Mouse (Mus musculus) hindbrain, embryonic 12.5 days (tissue): Measurements from ENCODE around the gene Rheb. TPM values are rescaled to one million over a fixed set of nuclear protein-coding genes. Genes with fewer than 3 reads are reported as not detected.

Experiments used
- ATAC-seq: fragments of 200-750 bp; cut with Nextera tagmentation; 2 replicates; pipeline ENCODE4 v1.8.0; 2017; ENCODE audit warnings: moderate TSS enrichment; ENCODE audit not compliant: low FRiP score
- H3K27ac ChIP-seq: fragments of 300-500 bp; sonication (generic); 2 replicates; pipeline ENCODE4 v1.5.1; 2016; ENCODE audit warnings: mild to moderate bottlenecking
- H3K27me3 ChIP-seq: fragments of 300-500 bp; sonication (generic); 2 replicates; pipeline ENCODE4 v1.6.1; 2016; ENCODE audit warnings: mild to moderate bottlenecking
- H3K36me3 ChIP-seq: fragments of 300-500 bp; sonication (generic); 2 replicates; pipeline ENCODE4 v1.6.1; 2016; ENCODE audit warnings: mild to moderate bottlenecking
- H3K4me1 ChIP-seq: fragments of 300-500 bp; sonication (generic); 2 replicates; pipeline ENCODE4 v1.6.1; 2016
- H3K4me2 ChIP-seq: fragments of 300-500 bp; sonication (generic); replicated peaks from 2 replicates; pipeline ENCODE4 v1.6.1; 2016; ENCODE audit warnings: mild to moderate bottlenecking
- H3K4me3 ChIP-seq: fragments of 300-500 bp; sonication (generic); 2 replicates; pipeline ENCODE4 v1.5.1; 2016; ENCODE audit warnings: mild to moderate bottlenecking
- H3K9ac ChIP-seq: fragments of 300-500 bp; sonication (generic); 2 replicates; pipeline ENCODE4 v1.6.1; 2016; ENCODE audit warnings: mild to moderate bottlenecking, moderate library complexity
- H3K9me3 ChIP-seq: fragments of 300-500 bp; sonication (generic); replicated peaks from 2 replicates; pipeline ENCODE4 v1.6.1; 2016; ENCODE audit warnings: mild to moderate bottlenecking
- WGBS: fragments of 180-500 bp; shearing (Covaris S2); methylation state at CpG from one replicate; pipeline ENCODE4 v1.1.7; 2016; 5-methylcytosine and 5-hydroxymethylcytosine counted together
- polyA plus RNA-seq: library from polyadenylated mRNA; unstranded; fragments of >200 nt; fragmentation: Nextera tagmentation; extraction: Ambion mirVana; gene quantifications from 2 replicates; pipeline ENCODE4 v1.2.1, GENCODE M21; 2016

Rheb gene
- polyA plus RNA-seq: 187 and 189 TPM in 2 replicates

- Histone ChIP-seq H3K27me3 (no peaks in the 10 kb centered on the region), H3K4me3 (peak within 1 kb of the TSS; percentile 96), H3K9me3 (no peaks in the 10 kb centered on the region), H3K4me2 (peak within 1 kb of the TSS; percentile 90), H3K27ac (peak within 1 kb of the TSS; percentile 98), H3K9ac (peak within 1 kb of the TSS; percentile 98), H3K4me1 (peaks cover 26% of the 10 kb centered on the region), H3K36me3 (no peaks in the 10 kb centered on the region)
- peak; percentile 98 for ATAC-seq
- under 1% methylated on average over 74 of the region's 92 CpGs for WGBS
Measured at GRCm38 (mm10) chr5:24842274-24843102, at the start of gene Rheb. Gene Rheb, minus strand, starts transcription at chr5:24842624.

- 74% methylated on average over 9 of the region's 9 CpGs for WGBS
- H3K4me1 ChIP-seq: no peaks in the 10 kb centered on the region
- ATAC-seq: no peak
Measured at GRCm38 (mm10) chr5:24889860-24890259, 47.4 kb upstream of the Rheb start.

GRCm38 (mm10) chr5:24888874-24889591 lies 46.6 kb upstream of the Rheb start:
- Histone ChIP-seq H3K4me1 (no peaks in the 10 kb centered on the region), H3K9ac (no peak overlapping the region), H3K27me3 (no peaks in the 10 kb centered on the region), H3K9me3 (no peaks in the 10 kb centered on the region), H3K36me3 (peaks cover 38% of the 10 kb centered on the region), H3K4me3 (no peak overlapping the region), H3K27ac (no peak overlapping the region), H3K4me2 (no peak overlapping the region)
- ATAC-seq: no peak
- WGBS: 89% methylated on average over 11 of the region's 11 CpGs

More at GRCm38 (mm10) chr5:24889860-24890259, 47.4 kb upstream of the Rheb start:
- H3K9ac ChIP-seq: no peak overlapping the region
- H3K27me3 ChIP-seq: no peaks in the 10 kb centered on the region
- no peak overlapping the region for H3K27ac ChIP-seq
- H3K4me3 ChIP-seq: no peak overlapping the region
- H3K4me2 ChIP-seq: no peak overlapping the region
- peaks cover 34% of the 10 kb centered on the region for H3K36me3 ChIP-seq
- H3K9me3 ChIP-seq: no peaks in the 10 kb centered on the region

DNA sequence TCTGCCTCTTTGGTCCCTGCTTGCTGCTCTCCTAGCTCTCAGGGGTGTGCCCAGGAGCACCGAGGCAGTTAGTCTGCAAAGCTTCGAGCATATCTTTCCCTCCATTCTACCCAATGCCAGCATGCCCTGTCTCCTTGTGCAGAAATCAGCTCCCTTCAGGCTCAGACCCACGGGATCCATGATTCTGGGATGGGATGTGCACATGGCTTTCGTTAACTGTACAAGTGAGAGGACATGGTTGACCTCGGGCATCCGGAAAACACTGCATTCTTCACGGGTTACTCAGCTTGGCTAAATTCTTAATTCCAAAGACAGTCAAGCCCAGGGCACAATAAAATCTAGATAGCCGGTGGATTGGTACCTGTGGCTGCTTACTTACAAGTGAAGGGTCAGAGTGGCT lies 44.8 kb upstream of the Rheb start:
- no peak for ATAC-seq
- Histone ChIP-seq H3K36me3 (peaks cover 44% of the 10 kb centered on the region), H3K4me3 (no peak overlapping the region), H3K9me3 (no peaks in the 10 kb centered on the region), H3K27ac (no peak overlapping the region), H3K9ac (no peak overlapping the region), H3K4me1 (no peaks in the 10 kb centered on the region), H3K4me2 (no peak overlapping the region), H3K27me3 (no peaks in the 10 kb centered on the region)
- 91% methylated on average over 8 of the region's 8 CpGs for WGBS

DNA sequence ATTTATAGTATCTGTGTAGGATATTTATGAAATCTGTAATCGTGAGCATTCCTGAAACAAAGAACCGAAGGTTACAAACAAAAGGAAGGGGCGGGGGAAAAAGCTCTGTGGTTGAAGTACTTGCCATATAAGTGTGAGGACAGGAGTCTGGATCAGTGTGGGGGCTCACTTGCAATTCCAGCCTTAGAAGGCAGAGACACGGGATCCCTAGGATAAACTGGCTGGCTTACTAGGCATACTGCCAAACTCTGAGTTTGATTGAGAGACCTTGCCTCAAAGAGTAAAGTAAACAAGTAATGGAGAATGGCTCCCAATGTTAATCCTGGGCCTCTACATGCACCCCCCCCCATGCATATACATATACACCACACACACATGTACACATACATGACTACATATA lies 36.3 kb upstream of the Rheb start:
- WGBS: 93% methylated on average over 4 of the region's 4 CpGs
- Histone ChIP-seq H3K27ac (no peak overlapping the region), H3K9ac (no peak overlapping the region), H3K4me3 (no peak overlapping the region), H3K4me2 (no peak overlapping the region), H3K4me1 (0 out of 2 replicates have a peak, but pooled peaks cover 2% of the 10 kb centered on the region), H3K27me3 (no peaks in the 10 kb centered on the region), H3K9me3 (no peaks in the 10 kb centered on the region), H3K36me3 (peaks cover 40% of the 10 kb centered on the region)
- ATAC-seq: no peak

DNA sequence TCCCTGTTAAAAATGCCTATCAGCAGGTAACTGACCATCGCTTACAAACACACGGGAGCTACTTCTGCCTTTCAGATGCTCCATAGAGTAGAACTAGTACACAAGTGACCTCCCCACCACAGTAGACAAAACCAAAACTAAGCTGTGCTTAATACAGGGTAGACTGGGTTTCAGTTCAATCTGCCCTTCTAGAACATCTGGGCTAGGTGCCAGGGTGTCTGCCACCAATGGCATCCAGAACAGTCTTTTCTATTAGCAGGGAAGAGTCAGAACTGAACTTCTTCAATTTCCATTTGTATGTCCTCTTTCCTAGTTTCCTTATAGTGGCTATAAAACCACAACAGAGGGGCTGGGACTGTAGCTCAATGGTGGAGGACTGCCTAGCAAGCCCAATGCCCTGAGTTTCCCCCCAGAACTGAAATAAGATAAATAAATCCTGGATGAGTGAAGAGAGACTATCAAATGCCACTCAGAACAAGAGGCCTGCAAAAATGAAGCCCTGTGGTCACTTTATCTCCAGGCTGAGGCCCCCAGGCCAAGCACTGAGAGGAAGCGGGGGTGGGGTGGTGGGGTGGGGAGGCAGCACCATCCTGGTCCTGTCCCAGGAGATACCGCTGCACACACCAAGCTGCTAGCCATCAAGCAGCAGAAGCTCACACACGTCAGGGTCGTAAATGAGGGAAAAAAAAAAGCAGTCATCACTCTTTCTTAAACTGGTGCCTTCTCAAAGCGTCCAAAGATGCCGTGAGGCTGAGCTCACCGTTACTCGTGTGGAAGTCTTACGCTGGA lies 35.6 kb upstream of the Rheb start:
- H3K9ac ChIP-seq: no peak overlapping the region
- peaks cover 40% of the 10 kb centered on the region for H3K36me3 ChIP-seq
- WGBS: 86% methylated on average over 11 of the region's 11 CpGs

DNA sequence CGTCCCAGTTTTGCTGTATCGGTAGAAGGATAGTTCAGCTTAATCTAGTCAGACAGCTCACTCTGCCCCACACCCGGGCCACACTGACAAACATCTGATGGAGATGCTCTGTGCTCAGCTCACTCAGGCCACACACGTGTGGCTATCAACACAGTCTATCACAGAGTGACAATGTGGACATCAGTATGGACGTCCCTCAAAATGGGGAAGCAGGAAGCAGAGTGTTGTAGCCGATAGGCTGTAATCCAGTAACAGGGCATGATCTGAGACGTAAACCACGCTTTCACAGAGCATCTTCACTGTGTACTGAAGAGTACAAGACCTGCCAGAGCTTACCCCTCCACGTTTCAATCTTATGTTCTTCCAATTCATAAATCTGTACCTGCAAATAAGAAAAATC lies 34.2 kb upstream of the Rheb start:
- H3K27ac ChIP-seq: no peak overlapping the region
- H3K9me3 ChIP-seq: no peaks in the 10 kb centered on the region
- H3K4me3 ChIP-seq: no peak overlapping the region
- WGBS: 91% methylated on average over 9 of the region's 9 CpGs
- peaks cover 35% of the 10 kb centered on the region for H3K36me3 ChIP-seq
- H3K9ac ChIP-seq: no peak overlapping the region
- H3K4me2 ChIP-seq: no peak overlapping the region
- no peak for ATAC-seq
- H3K4me1 ChIP-seq: peaks cover 6% of the 10 kb centered on the region; the same call in 1 of the 2 replicates
- no peaks in the 10 kb centered on the region for H3K27me3 ChIP-seq

More for the DNA sequence above, 35.6 kb upstream of the Rheb start:
- ATAC-seq: no peak
- H3K4me2 ChIP-seq: no peak overlapping the region
- H3K27ac ChIP-seq: no peak overlapping the region
- no peaks in the 10 kb centered on the region for H3K9me3 ChIP-seq
- peaks cover 6% of the 10 kb centered on the region; the same call in 1 of the 2 replicates for H3K4me1 ChIP-seq
- no peak overlapping the region for H3K4me3 ChIP-seq
- no peaks in the 10 kb centered on the region for H3K27me3 ChIP-seq

GRCm38 (mm10) chr5:24874111-24874510 lies 31.7 kb upstream of the Rheb start:
- H3K4me1 ChIP-seq: peaks cover 6% of the 10 kb centered on the region; the same call in 1 of the 2 replicates
- no peaks in the 10 kb centered on the region for H3K9me3 ChIP-seq
- no peak overlapping the region for H3K4me2 ChIP-seq
- H3K27me3 ChIP-seq: no peaks in the 10 kb centered on the region
- no peak overlapping the region for H3K9ac ChIP-seq
- H3K4me3 ChIP-seq: no peak overlapping the region
- ATAC-seq: no peak
- H3K27ac ChIP-seq: no peak overlapping the region
- 83% methylated on average over 4 of the region's 4 CpGs for WGBS
- H3K36me3 ChIP-seq: peaks cover 25% of the 10 kb centered on the region

DNA sequence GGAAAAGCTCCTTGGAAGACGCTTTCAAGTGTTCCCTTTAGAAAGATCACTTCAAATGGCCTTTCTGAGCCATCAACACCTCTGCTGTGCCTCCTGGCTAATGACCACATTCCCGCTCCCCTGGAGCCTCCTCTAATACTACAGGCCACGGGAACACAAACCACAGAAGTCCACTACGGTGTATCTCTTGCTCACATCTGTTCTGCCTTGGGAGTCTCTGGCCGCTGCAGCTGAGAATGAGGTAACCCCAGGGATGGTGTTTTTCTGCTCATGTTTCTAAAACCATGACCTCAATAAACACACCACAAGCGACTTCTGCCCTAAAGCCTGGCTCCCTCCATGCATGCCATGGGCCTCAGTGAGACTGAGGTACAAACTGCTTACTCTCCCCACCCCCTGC lies 30.8 kb upstream of the Rheb start:
- Histone ChIP-seq H3K27me3 (no peaks in the 10 kb centered on the region), H3K9ac (no peak overlapping the region)

DNA sequence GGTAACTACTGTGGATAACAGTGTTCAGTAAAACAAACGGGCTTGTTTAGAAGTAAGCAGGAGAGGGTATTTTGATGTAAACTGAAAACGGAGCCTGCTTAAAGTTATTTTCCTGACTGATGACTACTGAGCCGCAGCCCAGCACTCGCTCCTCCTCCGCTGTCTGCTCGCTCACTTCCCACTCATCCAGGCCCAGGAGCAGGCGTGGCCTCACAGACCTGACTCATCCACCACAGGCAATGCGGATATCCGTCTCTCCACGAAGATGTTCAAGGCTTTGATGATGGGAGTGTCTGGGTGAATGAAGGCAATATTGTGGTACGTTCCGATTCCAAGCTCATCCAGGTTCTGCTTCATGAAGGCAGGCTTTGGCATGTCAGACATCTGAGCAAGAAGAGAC lies 28.9 kb upstream of the Rheb start:
- Histone ChIP-seq H3K4me1 (peaks cover 6% of the 10 kb centered on the region; the same call in 1 of the 2 replicates), H3K36me3 (peaks cover 38% of the 10 kb centered on the region), H3K9ac (no peak overlapping the region), H3K4me2 (no peak overlapping the region), H3K27me3 (no peaks in the 10 kb centered on the region), H3K9me3 (no peaks in the 10 kb centered on the region), H3K27ac (no peak overlapping the region), H3K4me3 (no peak overlapping the region)
- 91% methylated on average over 12 of the region's 12 CpGs for WGBS
- no peak for ATAC-seq

More for the DNA sequence above, 30.8 kb upstream of the Rheb start:
- Histone ChIP-seq H3K4me2 (no peak overlapping the region), H3K4me3 (no peak overlapping the region), H3K27ac (no peak overlapping the region), H3K36me3 (peaks cover 25% of the 10 kb centered on the region), H3K9me3 (no peaks in the 10 kb centered on the region), H3K4me1 (peaks cover 6% of the 10 kb centered on the region; the same call in 1 of the 2 replicates)
- no peak for ATAC-seq
- WGBS: 62% methylated on average over 6 of the region's 6 CpGs

- H3K27ac ChIP-seq: no peak overlapping the region
- peaks cover 6% of the 10 kb centered on the region; the same call in 1 of the 2 replicates for H3K4me1 ChIP-seq
- no peaks in the 10 kb centered on the region for H3K27me3 ChIP-seq
- WGBS: 71% methylated on average over 11 of the region's 11 CpGs
- no peak overlapping the region for H3K4me2 ChIP-seq
- ATAC-seq: no peak
- no peaks in the 10 kb centered on the region for H3K9me3 ChIP-seq
- H3K4me3 ChIP-seq: no peak overlapping the region
- no peak overlapping the region for H3K9ac ChIP-seq
- H3K36me3 ChIP-seq: peaks cover 37% of the 10 kb centered on the region
Measured at GRCm38 (mm10) chr5:24869796-24870289, 27.4 kb upstream of the Rheb start.

DNA sequence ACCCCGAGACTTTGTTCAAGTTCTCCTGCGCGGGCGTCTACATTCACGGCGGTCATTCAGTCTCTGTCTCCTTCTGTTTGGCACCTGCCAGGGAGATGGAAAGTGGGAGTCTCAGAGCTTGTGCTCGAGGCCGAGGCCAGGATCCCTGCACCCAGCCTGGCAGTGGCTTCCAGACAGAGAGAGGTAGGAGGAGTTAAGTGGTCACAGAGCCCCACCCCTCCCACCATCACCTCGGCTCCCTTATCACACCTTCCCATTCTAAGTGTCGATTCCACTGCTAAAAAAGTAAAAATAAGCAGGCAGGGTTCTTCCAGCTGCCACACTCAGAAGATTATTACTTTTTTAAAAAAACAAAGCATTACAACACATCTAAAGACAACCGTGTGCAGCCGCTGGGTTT lies 21.4 kb upstream of the Rheb start:
- Histone ChIP-seq H3K4me3 (no peak overlapping the region), H3K36me3 (peaks cover 52% of the 10 kb centered on the region), H3K27me3 (no peaks in the 10 kb centered on the region), H3K9me3 (no peaks in the 10 kb centered on the region), H3K27ac (no peak overlapping the region), H3K4me1 (no peaks in the 10 kb centered on the region), H3K4me2 (no peak overlapping the region), H3K9ac (no peak overlapping the region)
- ATAC-seq: no peak
- 84% methylated on average over 12 of the region's 12 CpGs for WGBS
